Mouse (Mus musculus): ENCODE results near the gene Vmn2r4.
"Not testable (repeated sequence)": the region's sequence is repeated elsewhere in the genome, so short reads cannot be mapped to it uniquely, and the experiment has no call there.

Gene Vmn2r4

GRCm38 (mm10) chr3:64415268-64415667, at the start of gene Vmn2r4:
Gene Vmn2r4, minus strand, starts transcription at chr3:64415368.
- DNase-seq (ENCODE audit: low spot score) = not testable (repeated sequence)

GRCm38 (mm10) chr3:64434261-64434660, 19.1 kb upstream of the Vmn2r4 start:
- not testable (repeated sequence) for DNase-seq (ENCODE audit: low spot score)

- not testable (repeated sequence) for DNase-seq (ENCODE audit: low spot score)
Measured at GRCm38 (mm10) chr3:64428117-64428798, 13.1 kb upstream of the Vmn2r4 start.

DNA sequence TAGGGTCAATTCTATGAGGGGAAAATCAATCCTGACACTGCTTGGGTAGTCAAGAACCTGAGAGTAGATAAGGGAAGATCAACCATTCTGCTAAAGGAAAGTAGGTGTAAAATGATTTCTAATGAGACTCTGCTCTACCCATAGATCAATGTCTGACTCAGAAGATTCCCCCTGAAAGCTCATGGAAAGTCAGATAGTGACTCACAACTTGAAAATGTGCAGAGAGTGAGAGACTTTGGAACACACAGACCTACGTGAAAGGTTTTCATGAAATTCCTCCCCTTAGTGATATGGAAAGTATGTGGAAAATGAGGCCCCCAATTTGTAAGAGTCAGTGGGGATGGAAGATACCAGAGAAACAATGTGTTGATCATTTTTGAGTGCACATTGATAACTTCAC, 7.0 kb upstream of the Vmn2r4 start:
- not testable (repeated sequence) for DNase-seq (ENCODE audit: low spot score)

- peak; percentile 14 for DNase-seq (ENCODE audit: low spot score)
Measured at GRCm38 (mm10) chr3:64417477-64417876, 2.3 kb upstream of the Vmn2r4 start.

GRCm38 (mm10) chr3:64414253-64414652, 915 bp downstream of the Vmn2r4 start:
- not testable (repeated sequence) for DNase-seq (ENCODE audit: low spot score)

DNA sequence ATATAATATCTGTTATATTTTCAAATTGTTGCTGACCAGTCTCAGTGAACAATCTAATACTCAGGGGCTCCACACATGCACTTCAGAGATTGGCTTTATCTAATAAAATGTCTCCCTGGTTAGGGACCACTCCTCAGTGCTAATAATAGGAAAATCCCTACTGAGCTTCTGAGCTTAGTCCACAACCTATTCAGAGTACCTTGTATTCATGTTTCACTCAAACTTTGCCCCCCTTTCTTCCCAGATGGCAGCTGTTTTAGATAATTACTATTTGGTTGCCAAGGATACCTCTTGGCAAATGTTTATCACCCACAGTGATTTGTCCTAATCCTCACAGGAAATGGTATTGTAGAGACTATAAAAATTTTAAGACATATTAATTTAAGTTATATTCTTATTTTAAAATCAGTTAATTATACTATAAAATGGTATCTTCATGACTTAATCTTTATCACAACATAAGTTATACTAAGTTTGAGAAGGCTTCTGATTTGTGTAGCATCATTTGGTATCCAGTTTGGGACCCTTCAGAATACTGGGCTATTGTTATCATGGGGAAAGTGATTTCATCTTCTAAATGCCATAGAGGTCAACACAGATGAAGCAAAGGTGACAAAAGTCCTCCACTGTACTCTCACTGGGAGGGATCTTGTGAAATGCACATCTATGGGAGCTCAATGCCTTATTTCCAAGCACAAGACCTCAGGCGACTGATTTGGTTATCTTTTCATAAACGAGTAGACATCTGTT, 55.7 kb downstream of the Vmn2r4 start:
- no peak for DNase-seq (ENCODE audit: low spot score)
